Mouse (Mus musculus) neural tube, embryonic 14.5 days (tissue): ENCODE results near the gene Iqgap2. TPM values are rescaled to one million over a fixed set of nuclear protein-coding genes. Genes with fewer than 3 reads are reported as not detected.

Experiments
- ATAC-seq: fragments of 200-750 bp; cut with Nextera tagmentation; 2 replicates; pipeline ENCODE4 v1.8.0; 2017; ENCODE audit warnings: low read depth, mild to moderate bottlenecking, moderate TSS enrichment, moderate library complexity
- H3K27ac ChIP-seq: fragments of 300-500 bp; sonication (generic); 2 replicates; pipeline ENCODE4 v1.5.1; 2014; ENCODE audit warnings: low read depth, mild to moderate bottlenecking, control low read depth, low read length, moderate library complexity, mixed read lengths
- H3K27me3 ChIP-seq: fragments of 300-500 bp; sonication (generic); 2 replicates; pipeline ENCODE4 v1.6.1; 2014; ENCODE audit warnings: low read length; ENCODE audit not compliant: control insufficient read depth, insufficient read depth
- H3K36me3 ChIP-seq: fragments of 300-500 bp; sonication (generic); 2 replicates; pipeline ENCODE4 v1.6.1; 2014; ENCODE audit warnings: low read length, mixed read lengths; ENCODE audit not compliant: control insufficient read depth, insufficient read depth
- H3K4me1 ChIP-seq: fragments of 300-500 bp; sonication (generic); 2 replicates; pipeline ENCODE4 v1.6.1; 2014; ENCODE audit warnings: low read length; ENCODE audit not compliant: control insufficient read depth, insufficient read depth
- H3K4me2 ChIP-seq: fragments of 300-500 bp; sonication (generic); 2 replicates; pipeline ENCODE4 v1.6.1; 2014; ENCODE audit warnings: mild to moderate bottlenecking, low read depth, low read length, control low read depth
- H3K4me3 ChIP-seq: fragments of 300-500 bp; sonication (generic); 2 replicates; pipeline ENCODE4 v1.5.1; 2014; ENCODE audit warnings: low read depth, low read length, control low read depth, mixed read lengths
- H3K9ac ChIP-seq: fragments of 300-500 bp; sonication (generic); replicated peaks from 2 replicates; pipeline ENCODE4 v1.6.1; 2014; ENCODE audit warnings: low read depth, mild to moderate bottlenecking, control low read depth, low read length, mixed read lengths
- H3K9me3 ChIP-seq: fragments of 300-500 bp; sonication (generic); 2 replicates; pipeline ENCODE4 v1.6.1; 2016; ENCODE audit warnings: low read length; ENCODE audit not compliant: control insufficient read depth
- WGBS: fragments of 180-500 bp; shearing (Covaris S2); extraction: QIAGEN DNeasy Blood & Tissue Kit; methylation state at CpG from one replicate; pipeline ENCODE4 v1.1.7; 2014; 5-methylcytosine and 5-hydroxymethylcytosine counted together
- polyA plus RNA-seq: library from polyadenylated mRNA; unstranded; fragments of >200 nt; fragmentation: Nextera tagmentation; extraction: Ambion mirVana; gene quantifications from 2 replicates; pipeline ENCODE4 v1.2.1, GENCODE M21; 2014

The Iqgap2 gene
- polyA plus RNA-seq, 1 experiment from 2014 or later, result 2.0 TPM

GRCm38 (mm10) chr13:95659432-95659831 lies 232.3 kb downstream of the Iqgap2 start:
- Histone ChIP-seq H3K4me2 (no peak overlapping the region), H3K9me3 (no peaks in the 10 kb centered on the region), H3K9ac (no peak overlapping the region), H3K4me1 (0 out of 2 replicates have a peak, but pooled peaks cover 7% of the 10 kb centered on the region), H3K4me3 (no peak overlapping the region), H3K27me3 (no peaks in the 10 kb centered on the region), H3K27ac (no peak overlapping the region), H3K36me3 (no peaks in the 10 kb centered on the region)
- no peak for ATAC-seq
- WGBS, result 88% methylated on average over 7 of the region's 7 CpGs

GRCm38 (mm10) chr13:95657171-95657570 lies 234.6 kb downstream of the Iqgap2 start:
- no peak for ATAC-seq
- no peak overlapping the region for H3K9ac ChIP-seq
- no peaks in the 10 kb centered on the region for H3K9me3 ChIP-seq
- H3K4me1 ChIP-seq, result 0 out of 2 replicates have a peak, but pooled peaks cover 7% of the 10 kb centered on the region
- H3K36me3 ChIP-seq, result no peaks in the 10 kb centered on the region
- 78% methylated on average over 9 of the region's 9 CpGs for WGBS
- no peak overlapping the region for H3K4me2 ChIP-seq
- H3K27ac ChIP-seq, result no peak overlapping the region
- no peak overlapping the region for H3K4me3 ChIP-seq
- H3K27me3 ChIP-seq, result no peaks in the 10 kb centered on the region

GRCm38 (mm10) chr13:95655284-95655683 lies 236.4 kb downstream of the Iqgap2 start:
- H3K27ac ChIP-seq, result peak overlapping the region; percentile 71
- no peak overlapping the region for H3K4me2 ChIP-seq
- no peak overlapping the region for H3K9ac ChIP-seq
- H3K4me3 ChIP-seq, result no peak overlapping the region
- 0 out of 2 replicates have a peak, but pooled peaks cover 7% of the 10 kb centered on the region for H3K4me1 ChIP-seq
- ATAC-seq, result peak; percentile 94
- H3K9me3 ChIP-seq, result no peaks in the 10 kb centered on the region
- no peaks in the 10 kb centered on the region for H3K36me3 ChIP-seq
- H3K27me3 ChIP-seq, result no peaks in the 10 kb centered on the region
- 11% methylated on average over 9 of the region's 9 CpGs for WGBS

GRCm38 (mm10) chr13:95653696-95654095 lies 238.0 kb downstream of the Iqgap2 start:
- H3K9me3 ChIP-seq, result no peaks in the 10 kb centered on the region
- H3K36me3 ChIP-seq, result no peaks in the 10 kb centered on the region
- H3K27me3 ChIP-seq, result no peaks in the 10 kb centered on the region
- H3K27ac ChIP-seq, result no peak overlapping the region
- no peak overlapping the region for H3K4me2 ChIP-seq
- H3K4me3 ChIP-seq, result no peak overlapping the region
- H3K4me1 ChIP-seq, result 0 out of 2 replicates have a peak, but pooled peaks cover 7% of the 10 kb centered on the region
- ATAC-seq, result no peak
- 90% methylated on average over 4 of the region's 4 CpGs for WGBS
- H3K9ac ChIP-seq, result no peak overlapping the region

GRCm38 (mm10) chr13:95651870-95652668 lies 239.7 kb downstream of the Iqgap2 start:
- Histone ChIP-seq H3K9ac (no peak overlapping the region), H3K27me3 (no peaks in the 10 kb centered on the region), H3K4me2 (no peak overlapping the region), H3K9me3 (no peaks in the 10 kb centered on the region), H3K27ac (no peak overlapping the region), H3K4me1 (0 out of 2 replicates have a peak, but pooled peaks cover 7% of the 10 kb centered on the region), H3K4me3 (no peak overlapping the region), H3K36me3 (no peaks in the 10 kb centered on the region)
- ATAC-seq, result no peak
- 91% methylated on average over 7 of the region's 7 CpGs for WGBS

- Histone ChIP-seq H3K27ac (no peak overlapping the region), H3K4me3 (no peak overlapping the region), H3K4me2 (no peak overlapping the region), H3K9me3 (no peaks in the 10 kb centered on the region), H3K27me3 (no peaks in the 10 kb centered on the region), H3K4me1 (0 out of 2 replicates have a peak, but pooled peaks cover 2% of the 10 kb centered on the region), H3K36me3 (no peaks in the 10 kb centered on the region), H3K9ac (no peak overlapping the region)
- no peak for ATAC-seq
- 92% methylated on average over 3 of the region's 3 CpGs for WGBS
Measured at GRCm38 (mm10) chr13:95649941-95650340, 241.8 kb downstream of the Iqgap2 start.

- 56% methylated on average over 4 of the region's 4 CpGs for WGBS
- no peak overlapping the region for H3K4me3 ChIP-seq
- no peaks in the 10 kb centered on the region for H3K9me3 ChIP-seq
- no peak for ATAC-seq
- H3K4me2 ChIP-seq, result no peak overlapping the region
- no peaks in the 10 kb centered on the region for H3K36me3 ChIP-seq
- H3K9ac ChIP-seq, result no peak overlapping the region
- H3K4me1 ChIP-seq, result no peaks in the 10 kb centered on the region
- no peak overlapping the region for H3K27ac ChIP-seq
- no peaks in the 10 kb centered on the region for H3K27me3 ChIP-seq
Measured at GRCm38 (mm10) chr13:95647248-95647647, 244.5 kb downstream of the Iqgap2 start.

GRCm38 (mm10) chr13:95646687-95647111 lies 245.0 kb downstream of the Iqgap2 start:
- no peaks in the 10 kb centered on the region for H3K9me3 ChIP-seq
- H3K4me1 ChIP-seq, result no peaks in the 10 kb centered on the region
- no peaks in the 10 kb centered on the region for H3K27me3 ChIP-seq
- H3K4me3 ChIP-seq, result no peak overlapping the region
- H3K27ac ChIP-seq, result no peak overlapping the region
- no peaks in the 10 kb centered on the region for H3K36me3 ChIP-seq
- H3K4me2 ChIP-seq, result no peak overlapping the region
- no peak for ATAC-seq
- no peak overlapping the region for H3K9ac ChIP-seq
- WGBS, result 39% methylated on average over 9 of the region's 9 CpGs

GRCm38 (mm10) chr13:95643740-95644139 lies 248.0 kb downstream of the Iqgap2 start:
- 64% methylated on average over 7 of the region's 7 CpGs for WGBS

More at GRCm38 (mm10) chr13:95643740-95644139, 248.0 kb downstream of the Iqgap2 start:
- Histone ChIP-seq H3K27me3 (no peaks in the 10 kb centered on the region), H3K9ac (no peak overlapping the region), H3K27ac (no peak overlapping the region), H3K4me1 (no peaks in the 10 kb centered on the region), H3K4me3 (no peak overlapping the region), H3K36me3 (no peaks in the 10 kb centered on the region), H3K9me3 (no peaks in the 10 kb centered on the region), H3K4me2 (no peak overlapping the region)
- ATAC-seq, result no peak
